Mouse (Mus musculus) G1E (cell line): ENCODE measurements around the gene Abcf3. TPM values are rescaled to one million over a fixed set of nuclear protein-coding genes. Genes with fewer than 3 reads are reported as not detected.

Source experiments
- ATAC-seq: 2 replicates; pipeline ENCODE4 v1.8.0; 2016; ENCODE audit warnings: mild to moderate bottlenecking; ENCODE audit not compliant: insufficient number of reproducible peaks, poor library complexity, low FRiP score, severe bottlenecking; ENCODE audit errors: extremely low read depth
- DNase-seq: peaks from one replicate; pipeline ENCODE4 v3.0.0; 2012; ENCODE audit warnings: low spot score
- H3K27me3 ChIP-seq: 2 replicates; pipeline ENCODE4 v1.6.1; 2012; ENCODE audit warnings: mild to moderate bottlenecking, low read length, inconsistent platforms; ENCODE audit not compliant: insufficient read depth
- H3K36me3 ChIP-seq: replicated peaks from 2 replicates; pipeline ENCODE3; 2012; ENCODE audit warnings: mild to moderate bottlenecking, inconsistent platforms
- H3K4me1 ChIP-seq: 2 replicates; pipeline ENCODE4 v1.6.1; 2012; ENCODE audit warnings: low read depth, low read length, inconsistent platforms, mixed read lengths; ENCODE audit not compliant: insufficient read depth
- H3K4me3 ChIP-seq: 2 replicates; pipeline ENCODE4 v1.5.1; 2012; ENCODE audit warnings: low read depth, mild to moderate bottlenecking, inconsistent platforms, low read length, moderate library complexity, mixed read lengths
- H3K9me3 ChIP-seq: replicated peaks from 2 replicates; pipeline ENCODE4 v1.6.1; 2012; ENCODE audit warnings: inconsistent platforms
- CTCF ChIP-seq: IDR thresholded peaks from 2 replicates; pipeline ENCODE4 v1.5.1; 2012; ENCODE audit warnings: low read depth, low read length, inconsistent platforms, mixed read lengths
- GATA1 ChIP-seq: IDR thresholded peaks from 2 replicates; pipeline ENCODE4 v1.6.1; 2012; ENCODE audit warnings: borderline replicate concordance, low read length, inconsistent platforms, mixed read lengths
- GATA2 ChIP-seq: IDR thresholded peaks from 2 replicates; pipeline ENCODE4 v1.6.1; 2012; ENCODE audit warnings: low read depth, low read length, inconsistent platforms, borderline replicate concordance
- POLR2AphosphoS5 ChIP-seq: IDR thresholded peaks from 2 replicates; pipeline ENCODE4 v1.6.1; 2012; ENCODE audit warnings: low read depth, low read length, inconsistent platforms; ENCODE audit not compliant: insufficient replicate concordance
- TAL1 ChIP-seq: conservative IDR thresholded peaks from 2 replicates; pipeline ENCODE4 v1.6.1; 2012; ENCODE audit warnings: low read depth, low read length, inconsistent platforms, mixed read lengths
- polyA plus RNA-seq: library from polyadenylated mRNA; stranded (reverse); fragments of >175 nt; gene quantifications from 2 replicates; pipeline ENCODE4 v1.2.3, GENCODE M21; 2012
- total RNA-seq, 2 experiments: library from RNA; stranded (forward) in 1 of 2; stranded (reverse) in 1 of 2; fragments of 200-1000 nt in 1 of 2; fragments of >200 nt in 1 of 2; fragmentation: Nextera tagmentation in 1 of 2; gene quantifications; 2 replicates each; pipeline ENCODE4 v1.2.3; 2014 to 2017

The Abcf3 gene
- total and polyA plus RNA-seq, 3 experiments, result 21.1 to 70.1 (median 35.1) TPM

- DNase-seq, result no peak
- no peak for TF ChIP-seq GATA2
- no peak for TF ChIP-seq TAL1
- no peak for TF ChIP-seq GATA1
- no peak for TF ChIP-seq POLR2AphosphoS5
- TF ChIP-seq CTCF, result no peak
- Histone ChIP-seq H3K27me3 (no peaks in the 10 kb centered on the region), H3K4me1 (peaks cover 23% of the 10 kb centered on the region; the same call in 1 of the 2 replicates), H3K4me3 (no peak overlapping the region), H3K9me3 (no peaks in the 10 kb centered on the region), H3K36me3 (peaks cover 95% of the 10 kb centered on the region)
- no peak for ATAC-seq
Observed at GRCm38 (mm10) chr16:20555000-20555399, 6.6 kb downstream of the Abcf3 start.

- Histone ChIP-seq H3K27me3 (no peaks in the 10 kb centered on the region), H3K4me1 (peaks cover 9% of the 10 kb centered on the region; the same call in 1 of the 2 replicates), H3K4me3 (no peak overlapping the region), H3K9me3 (no peaks in the 10 kb centered on the region), H3K36me3 (peaks cover 96% of the 10 kb centered on the region)
- no peak for TF ChIP-seq TAL1
- TF ChIP-seq POLR2AphosphoS5, result no peak
- TF ChIP-seq CTCF, result no peak
- TF ChIP-seq GATA2, result no peak
- TF ChIP-seq GATA1, result no peak
- DNase-seq (no peak), ATAC-seq (no peak)
Observed at GRCm38 (mm10) chr16:20557381-20557780, 9.0 kb downstream of the Abcf3 start.

GRCm38 (mm10) chr16:20565075-20565474 lies 16.7 kb downstream of the Abcf3 start:
- ATAC-seq (no peak), DNase-seq (no peak)
- peaks cover 36% of the 10 kb centered on the region for H3K36me3 ChIP-seq
- H3K9me3 ChIP-seq, result no peaks in the 10 kb centered on the region
- TF ChIP-seq GATA1, result no peak
- TF ChIP-seq CTCF, result no peak
- no peak for TF ChIP-seq TAL1
- TF ChIP-seq GATA2, result no peak
- TF ChIP-seq POLR2AphosphoS5, result no peak
- H3K27me3 ChIP-seq, result peaks cover 11% of the 10 kb centered on the region
- peaks cover 7% of the 10 kb centered on the region for H3K4me1 ChIP-seq
- no peak overlapping the region for H3K4me3 ChIP-seq

GRCm38 (mm10) chr16:20589366-20589938 lies 41.1 kb downstream of the Abcf3 start, which contains the start of gene Vwa5b2:
Vwa5b2 (plus strand) TSS chr16:20589471.
- DNase-seq (no peak), ATAC-seq (no peak)
- Histone ChIP-seq H3K4me3 (peak within 1 kb of the TSS; percentile 71), H3K36me3 (no peaks in the 10 kb centered on the region), H3K4me1 (peaks cover 48% of the 10 kb centered on the region), H3K27me3 (peaks cover 40% of the 10 kb centered on the region), H3K9me3 (peaks cover 8% of the 10 kb centered on the region)
- TF ChIP-seq CTCF (no peak), GATA1 (no peak), POLR2AphosphoS5 (no peak), TAL1 (no peak), GATA2 (no peak)

- DNase-seq, result no peak
- Histone ChIP-seq H3K4me3 (peak overlapping the region; percentile 71), H3K9me3 (peaks cover 8% of the 10 kb centered on the region), H3K36me3 (no peaks in the 10 kb centered on the region), H3K27me3 (peaks cover 40% of the 10 kb centered on the region), H3K4me1 (peaks cover 55% of the 10 kb centered on the region)
- TF ChIP-seq GATA2 (no peak), GATA1 (no peak), CTCF (no peak), TAL1 (no peak), POLR2AphosphoS5 (no peak)
- ATAC-seq, result no peak
Observed at GRCm38 (mm10) chr16:20589939-20590679, 41.7 kb downstream of the Abcf3 start.

- no peaks in the 10 kb centered on the region for H3K36me3 ChIP-seq
- peaks cover 60% of the 10 kb centered on the region for H3K4me1 ChIP-seq
- DNase-seq (no peak), ATAC-seq (no peak)
- peaks cover 8% of the 10 kb centered on the region for H3K9me3 ChIP-seq
- H3K27me3 ChIP-seq, result peaks cover 40% of the 10 kb centered on the region
- TF ChIP-seq GATA1 (no peak), POLR2AphosphoS5 (no peak), GATA2 (no peak), TAL1 (no peak), CTCF (no peak)
- peak overlapping the region; percentile 71; the same call in 1 of the 2 replicates for H3K4me3 ChIP-seq
Observed at GRCm38 (mm10) chr16:20590680-20591038, 42.3 kb downstream of the Abcf3 start.
